Mouse (Mus musculus) effector memory CD4-positive, alpha-beta T cell, adult 5 months (primary cell): ENCODE measurements around the gene Fam71f2. TPM values are rescaled to one million over a fixed set of nuclear protein-coding genes. Genes with fewer than 3 reads are reported as not detected.

ENCODE experiments used
- polyA plus RNA-seq: library from polyadenylated mRNA; unstranded; fragments of 100-300 nt; shearing (Covaris generic); gene quantifications from one replicate; pipeline ENCODE4 v1.2.1, GENCODE M21; 2017

Gene Fam71f2
- 0.99 TPM for polyA plus RNA-seq

GRCm38 (mm10) chr6:29279293-29279692, at the start of gene Fam71f2:
TSS of gene Fam71f2 (plus strand) at chr6:29279593.

GRCm38 (mm10) chr6:29272312-29273072, 6.9 kb upstream of the Fam71f2 start, which contains the start of gene Hilpda:
TSS of gene Hilpda (plus strand) at chr6:29272488.

GRCm38 (mm10) chr6:29318879-29319278, 39.5 kb downstream of the Fam71f2 start, which contains the start of gene Fam71f1:
TSS of gene Fam71f1 (plus strand) at chr6:29319140.

Other genes with a start within 250 kb of the Fam71f2 start
- 0.11 TPM for gene Lep, start 219.4 kb upstream of the Fam71f2 start, polyA plus RNA-seq
- gene Rbm28, start 114.6 kb upstream of the Fam71f2 start, polyA plus RNA-seq, result 66.3 TPM
- 0.17 TPM for gene Prrt4, start 100.0 kb upstream of the Fam71f2 start, polyA plus RNA-seq
- 119 TPM for gene Impdh1, start 63.2 kb upstream of the Fam71f2 start, polyA plus RNA-seq
- 230 TPM for gene Hilpda, start 7.1 kb upstream of the Fam71f2 start, polyA plus RNA-seq
- gene Fam71f1, start 39.5 kb downstream of the Fam71f2 start, polyA plus RNA-seq, result not detected
- 84.0 TPM for gene Calu, start 68.5 kb downstream of the Fam71f2 start, polyA plus RNA-seq
- not detected for gene Opn1sw, start 108.9 kb downstream of the Fam71f2 start, polyA plus RNA-seq
- 1.2 TPM for gene Ccdc136, start 116.7 kb downstream of the Fam71f2 start, polyA plus RNA-seq
- gene Flnc, start 153.7 kb downstream of the Fam71f2 start, polyA plus RNA-seq, result not detected
- gene Atp6v1f, start 188.1 kb downstream of the Fam71f2 start, polyA plus RNA-seq, result 295 TPM
- gene Atp6v1fnb, start 191.8 kb downstream of the Fam71f2 start, polyA plus RNA-seq, result not detected
- gene Kcp, start 228.4 kb downstream of the Fam71f2 start, polyA plus RNA-seq, result 0.32 TPM
- 19.7 TPM for gene Irf5, start 247.0 kb downstream of the Fam71f2 start, polyA plus RNA-seq